Mouse (Mus musculus): ENCODE results near the gene Dok7. TPM values are rescaled to one million over a fixed set of nuclear protein-coding genes. Genes with fewer than 3 reads are reported as not detected.

Gene Dok7
- total and polyA plus RNA-seq, 3 experiments, result not detected

DNA sequence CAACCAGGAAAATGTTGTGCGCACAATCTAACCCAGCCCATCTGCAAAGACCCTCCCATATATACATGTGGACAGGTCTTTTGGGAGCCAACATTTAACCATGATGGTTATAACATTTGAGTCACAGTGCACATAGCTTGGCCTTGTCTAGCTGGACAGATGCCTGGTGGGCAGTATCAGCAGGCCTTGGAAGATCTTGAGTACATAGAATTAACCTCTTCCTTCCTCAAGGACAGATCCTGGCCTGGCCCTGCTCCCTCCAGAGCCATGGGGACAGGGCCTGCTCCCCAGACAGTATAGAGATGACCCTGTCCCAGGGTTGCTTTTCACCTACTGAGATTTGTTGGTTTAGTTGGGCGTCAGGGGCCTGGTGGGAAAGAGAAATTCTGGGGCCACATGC is 13.3 kb downstream of the Dok7 start:
- no peak for DNase-seq (ENCODE audit: extremely low read depth)
- Histone ChIP-seq H3K4me3 (replicated peaks in 1 of 3; ENCODE audit: low read depth in 2 of 3, low read length in 2 of 3, poor library complexity in 1 of 3) (no peak overlapping the region), H3K36me3 (replicated peaks in 1 of 2; ENCODE audit: control insufficient read depth in 1 of 2, insufficient read depth in 1 of 2, low read length in 1 of 2) (no peaks in the 10 kb centered on the region), H3K27ac (ENCODE audit: insufficient read depth, low read depth) (no peak overlapping the region), H3K79me2 (replicated peaks; ENCODE audit: control insufficient read depth, extremely low read depth, insufficient read depth, poor library complexity, severe bottlenecking) (no peaks in the 10 kb centered on the region), H3K9me3 (replicated peaks; ENCODE audit: low read length) (no peaks in the 10 kb centered on the region), H3K9ac (ENCODE audit: insufficient read depth, low read depth) (no peak overlapping the region), H3K4me1 (ENCODE audit: control insufficient read depth in 1 of 2, insufficient read depth in 2 of 2) (no peaks in the 10 kb centered on the region), H3K27me3 (replicated peaks) (peaks cover 92% of the 10 kb centered on the region), H3K4me2 (ENCODE audit: insufficient read depth, low read depth, poor library complexity, severe bottlenecking) (no peak overlapping the region)
- dilution Hi-C loops (cut with MboI; ENCODE audit: extremely low pct_ligation_motif_present, extremely low pct_unique_long_range_greater_than_20kb, low sequenced_read_pairs) (no loop called here), in situ Hi-C loops (cut with MboI; ENCODE audit: low pct_ligation_motif_present, low pct_unique_long_range_greater_than_20kb, low sequenced_read_pairs) (no loop called here)
- no peak for TF ChIP-seq IRF4 (IDR thresholded peaks at IDR 0.05; ENCODE audit: low read depth, low read length)
- TF ChIP-seq EP300 (IDR thresholded peaks at IDR 0.05; ENCODE audit: low read length), result no peak
- no peak for TF ChIP-seq PAX5 (IDR thresholded peaks at IDR 0.05; ENCODE audit: low read length)
- TF ChIP-seq JUN (IDR thresholded peaks at IDR 0.05; ENCODE audit: insufficient read depth, low read depth, low read length), result no peak
- TF ChIP-seq MEF2A (IDR thresholded peaks at IDR 0.05; ENCODE audit: borderline replicate concordance, low read depth, low read length), result no peak
- TF ChIP-seq MAZ (IDR thresholded peaks at IDR 0.05; ENCODE audit: low read depth, low read length), result no peak

DNA sequence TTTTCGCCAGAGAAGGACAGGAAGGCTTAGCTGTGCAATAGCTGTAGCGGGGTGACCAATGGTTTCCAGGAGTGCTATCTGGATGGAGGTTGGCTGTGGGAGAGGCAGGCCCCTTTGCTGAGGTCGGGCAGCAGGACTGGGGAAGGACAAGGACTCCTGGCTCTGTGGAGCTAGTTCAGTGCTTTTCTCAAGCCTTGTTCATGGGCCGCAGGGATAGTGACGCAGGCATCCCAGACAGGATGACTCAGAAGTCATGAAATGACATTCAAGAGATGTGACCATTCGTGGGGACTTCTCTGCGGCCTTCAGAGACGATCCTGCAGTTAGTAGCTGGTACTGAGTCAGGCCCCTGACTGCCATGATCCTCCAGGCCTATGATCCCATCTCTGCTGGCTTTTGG is 13.7 kb downstream of the Dok7 start:
- Histone ChIP-seq H3K79me2 (replicated peaks; ENCODE audit: control insufficient read depth, extremely low read depth, insufficient read depth, poor library complexity, severe bottlenecking) (no peaks in the 10 kb centered on the region), H3K4me3 (replicated peaks in 1 of 3; ENCODE audit: low read depth in 2 of 3, low read length in 2 of 3, poor library complexity in 1 of 3) (no peak overlapping the region), H3K9ac (ENCODE audit: insufficient read depth, low read depth) (no peak overlapping the region), H3K36me3 (replicated peaks in 1 of 2; ENCODE audit: control insufficient read depth in 1 of 2, insufficient read depth in 1 of 2, low read length in 1 of 2) (no peaks in the 10 kb centered on the region), H3K4me1 (ENCODE audit: control insufficient read depth in 1 of 2, insufficient read depth in 2 of 2) (no peaks in the 10 kb centered on the region), H3K27me3 (replicated peaks) (peaks cover 93% of the 10 kb centered on the region), H3K9me3 (replicated peaks; ENCODE audit: low read length) (no peaks in the 10 kb centered on the region), H3K27ac (ENCODE audit: insufficient read depth, low read depth) (no peak overlapping the region), H3K4me2 (ENCODE audit: insufficient read depth, low read depth, poor library complexity, severe bottlenecking) (no peak overlapping the region)
- dilution Hi-C loops (cut with MboI; ENCODE audit: extremely low pct_ligation_motif_present, extremely low pct_unique_long_range_greater_than_20kb, low sequenced_read_pairs) (no loop called here), in situ Hi-C loops (cut with MboI; ENCODE audit: low pct_ligation_motif_present, low pct_unique_long_range_greater_than_20kb, low sequenced_read_pairs) (no loop called here)
- no peak for TF ChIP-seq RAD21 (IDR thresholded peaks at IDR 0.05; ENCODE audit: low read depth, low read length)
- no peak for TF ChIP-seq MYC (IDR thresholded peaks at IDR 0.05; ENCODE audit: low read depth, low read length)
- TF ChIP-seq MAZ (IDR thresholded peaks at IDR 0.05; ENCODE audit: low read depth, low read length), result no peak
- TF ChIP-seq NRF1 (IDR thresholded peaks at IDR 0.05; ENCODE audit: low read depth, low read length), result no peak
- TF ChIP-seq NELFE (IDR thresholded peaks at IDR 0.05; ENCODE audit: low read depth, low read length), result no peak
- no peak for TF ChIP-seq CTCF (conservative IDR thresholded peaks at IDR 0.05 in 1 of 2, IDR thresholded peaks at IDR 0.05 in 1 of 2; ENCODE audit: low read depth in 2 of 2, low read length in 2 of 2)
- no peak for TF ChIP-seq USF1 (IDR thresholded peaks at IDR 0.05; ENCODE audit: low read depth, low read length)
- no peak for TF ChIP-seq ZKSCAN1 (IDR thresholded peaks at IDR 0.05; ENCODE audit: borderline replicate concordance, low read depth, low read length)
- TF ChIP-seq POLR2AphosphoS2 (IDR thresholded peaks at IDR 0.05; ENCODE audit: low read depth, low read length), result no peak
- DNase-seq (ENCODE audit: extremely low read depth), result no peak

DNA sequence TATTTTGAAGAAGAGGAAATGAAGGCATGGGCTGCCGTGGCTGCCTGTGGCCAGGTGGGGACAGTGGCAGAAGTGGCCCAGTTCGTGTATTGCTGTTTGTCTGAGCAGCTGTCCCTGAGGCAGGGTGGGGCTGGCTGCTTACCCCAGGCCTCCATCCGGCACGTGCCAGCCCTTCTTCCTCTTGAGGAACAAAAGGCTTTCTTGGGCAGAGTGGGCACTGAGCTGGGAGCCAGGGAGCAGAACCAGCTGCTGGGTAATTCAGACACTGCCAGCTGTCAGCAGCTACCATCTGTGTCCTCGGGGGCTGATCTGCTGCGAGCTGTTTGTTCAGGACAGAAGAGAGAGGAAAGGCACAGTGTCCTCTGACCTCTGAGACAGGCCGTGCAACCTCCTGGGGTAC is 14.4 kb downstream of the Dok7 start:
- dilution Hi-C loops (cut with MboI; ENCODE audit: extremely low pct_ligation_motif_present, extremely low pct_unique_long_range_greater_than_20kb, low sequenced_read_pairs) (no loop called here), in situ Hi-C loops (cut with MboI; ENCODE audit: low pct_ligation_motif_present, low pct_unique_long_range_greater_than_20kb, low sequenced_read_pairs) (no loop called here)
- Histone ChIP-seq H3K4me3 (replicated peaks in 1 of 3; ENCODE audit: low read depth in 2 of 3, low read length in 2 of 3, poor library complexity in 1 of 3) (no peak overlapping the region), H3K9ac (ENCODE audit: insufficient read depth, low read depth) (no peak overlapping the region), H3K4me2 (ENCODE audit: insufficient read depth, low read depth, poor library complexity, severe bottlenecking) (no peak overlapping the region), H3K9me3 (replicated peaks; ENCODE audit: low read length) (no peaks in the 10 kb centered on the region), H3K4me1 (ENCODE audit: control insufficient read depth in 1 of 2, insufficient read depth in 2 of 2) (no peaks in the 10 kb centered on the region), H3K36me3 (replicated peaks in 1 of 2; ENCODE audit: control insufficient read depth in 1 of 2, insufficient read depth in 1 of 2, low read length in 1 of 2) (no peaks in the 10 kb centered on the region), H3K27ac (ENCODE audit: insufficient read depth, low read depth) (no peak overlapping the region), H3K27me3 (replicated peaks) (peaks cover 94% of the 10 kb centered on the region), H3K79me2 (replicated peaks; ENCODE audit: control insufficient read depth, extremely low read depth, insufficient read depth, poor library complexity, severe bottlenecking) (no peaks in the 10 kb centered on the region)
- DNase-seq (ENCODE audit: extremely low read depth), result no peak
- TF ChIP-seq JUN (IDR thresholded peaks at IDR 0.05; ENCODE audit: insufficient read depth, low read depth, low read length) (no peak), BHLHE40 (IDR thresholded peaks at IDR 0.05; ENCODE audit: low read depth, low read length) (0 out of 2 replicates have a peak, but pooled peaks have one; percentile 15)
